Comparison of ENCODE assay signal across 8 mouse cellular contexts in the genomic region with DNA sequence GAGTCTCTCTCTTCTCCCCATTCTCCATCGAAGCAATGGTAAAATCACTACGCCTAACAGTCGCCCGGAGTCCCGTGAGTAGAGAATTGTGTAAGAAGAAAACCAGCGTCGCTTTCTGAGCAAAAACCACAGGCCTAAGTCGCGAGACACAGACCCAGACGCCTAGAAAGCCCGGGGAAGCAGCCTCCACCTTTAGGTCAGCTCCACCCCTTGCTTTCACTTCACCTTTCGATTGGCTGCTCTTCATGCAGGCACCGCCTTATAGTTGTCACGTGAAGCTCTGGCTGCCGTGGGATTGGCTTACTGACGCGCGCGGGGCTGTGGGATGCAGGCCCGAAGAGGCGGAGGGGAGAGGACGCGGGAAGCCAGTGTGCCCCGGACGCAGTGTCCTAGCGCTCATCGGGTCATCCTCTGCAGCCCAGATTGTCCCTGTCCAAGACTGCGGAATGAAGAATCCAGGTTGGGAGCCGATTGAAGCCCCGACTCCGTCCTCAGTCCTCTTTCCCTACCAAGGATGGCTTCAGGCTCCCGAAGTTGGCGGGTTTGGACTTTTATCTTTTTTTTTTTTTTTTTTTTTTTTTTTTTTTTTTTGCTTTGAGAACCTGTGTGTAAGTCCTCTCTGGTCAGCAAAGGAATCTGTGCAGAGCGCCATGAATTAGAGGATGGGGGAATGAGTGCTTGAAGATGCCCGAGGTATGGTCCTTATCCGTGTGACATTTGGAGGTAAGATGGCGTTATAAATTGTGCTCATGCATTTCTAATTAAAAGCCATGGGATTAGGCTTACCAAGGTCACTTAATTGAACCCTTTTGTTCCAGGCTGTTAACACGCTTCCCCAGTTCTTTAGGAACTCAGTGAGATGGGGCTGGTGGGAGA. TPM values are rescaled to one million over a fixed set of nuclear protein-coding genes. Genes with fewer than 3 reads are reported as not detected.
DNase-seq lines count a peak whose midpoint lies in the region; ATAC-seq lines count a peak whose summit lies in the region.

No protein-coding gene starts in this region.

- H3K9me3 ChIP-seq in hindbrain, embryonic 11.5 days (ENCODE audit: control insufficient read depth, low read length): no peaks in the 10 kb centered on the region

- no peaks in the 10 kb centered on the region for H3K27me3 ChIP-seq in hindbrain, embryonic 11.5 days (ENCODE audit: control insufficient read depth, insufficient read depth, low read length)

- H3K4me2 ChIP-seq in hindbrain, embryonic 11.5 days (replicated peaks; ENCODE audit: low read depth, low read length): peak overlapping the region; percentile 76

- H3K4me3 ChIP-seq in hindbrain, embryonic 11.5 days (ENCODE audit: low read depth, low read length): peak overlapping the region; percentile 64

- peak overlapping the region; percentile 79 for H3K9ac ChIP-seq in hindbrain, embryonic 11.5 days (ENCODE audit: low read depth, low read length)

- H3K27ac ChIP-seq in hindbrain, embryonic 11.5 days (ENCODE audit: low read depth, low read length): no peak overlapping the region; the same call in 1 of the 2 replicates

- ATAC-seq in frontal cortex, adult (ENCODE audit: low TSS enrichment): peak; percentile 100
- peak; percentile 99 for ATAC-seq in hindbrain, embryonic 11.5 days (ENCODE audit: low FRiP score)

- peaks cover 3% of the 10 kb centered on the region; the same call in 1 of the 2 replicates for H3K4me1 ChIP-seq in hindbrain, embryonic 11.5 days (replicated peaks; ENCODE audit: control insufficient read depth, insufficient read depth, low read length)

- H3K36me3 ChIP-seq in hindbrain, embryonic 11.5 days (ENCODE audit: control insufficient read depth, insufficient read depth, low read length): no peaks in the 10 kb centered on the region

- WGBS in hindbrain, embryonic 11.5 days: under 1% methylated on average over 38 of the region's 38 CpGs

- peak; percentile 94 for DNase-seq in MN1 (ENCODE audit: low spot score)
- peak; percentile 98 for DNase-seq in cerebellum, adult 9-10 months
- peak; percentile 92 for DNase-seq in hindbrain, embryonic 11.5 days (ENCODE audit: low spot score)
- peak; percentile 89 to 97 for DNase-seq in layer of hippocampus, postnatal 14 days (ENCODE audit: low spot score in 2 of 2)
- DNase-seq in lung, postnatal 14 days: peak; percentile 94
- peak; percentile 88 for DNase-seq in retina, adult 2 months (ENCODE audit: low read depth, low spot score)
- peak; percentile 91 to 95 for DNase-seq in thymus, postnatal 36 days

RNA-seq across cellular contexts. Expression of a gene that starts 5.1 kb away (rescaled TPM):
- 0.70 and 0.86 TPM in 2 replicates for polyA plus RNA-seq in hindbrain, embryonic 11.5 days (2014; fragmentation: Nextera tagmentation; extraction: Ambion mirVana)
- not detected for total RNA-seq in layer of hippocampus, postnatal 14 days (2021)

RNA-seq across cellular contexts. Expression of a gene that starts 7.2 kb away (rescaled TPM):
- polyA plus RNA-seq in hindbrain, embryonic 11.5 days (2014; fragmentation: Nextera tagmentation; extraction: Ambion mirVana): 121 and 136 TPM in 2 replicates
- total RNA-seq in layer of hippocampus, postnatal 14 days (2021): 100 to 1,000 TPM; 352 to 359 TPM

RNA-seq across cellular contexts. Expression of a gene that starts 10.8 kb away (rescaled TPM):
- polyA plus RNA-seq in hindbrain, embryonic 11.5 days (2014; fragmentation: Nextera tagmentation; extraction: Ambion mirVana): 17.0 and 20.3 TPM in 2 replicates
- total RNA-seq in layer of hippocampus, postnatal 14 days (2021): 10 to 100 TPM in 1 of 2 experiments, 1 to 10 TPM in 1; 9.2 to 10.7 TPM
